Mouse (Mus musculus): ENCODE data around the gene Crisp1.

Gene Crisp1

GRCm38 (mm10) chr17:40319062-40319461, at the start of gene Crisp1:
Gene Crisp1 (minus strand): TSS chr17:40319207.
- no peak for DNase-seq

GRCm38 (mm10) chr17:40342497-40343009, 23.5 kb upstream of the Crisp1 start:
- DNase-seq = no peak

DNA sequence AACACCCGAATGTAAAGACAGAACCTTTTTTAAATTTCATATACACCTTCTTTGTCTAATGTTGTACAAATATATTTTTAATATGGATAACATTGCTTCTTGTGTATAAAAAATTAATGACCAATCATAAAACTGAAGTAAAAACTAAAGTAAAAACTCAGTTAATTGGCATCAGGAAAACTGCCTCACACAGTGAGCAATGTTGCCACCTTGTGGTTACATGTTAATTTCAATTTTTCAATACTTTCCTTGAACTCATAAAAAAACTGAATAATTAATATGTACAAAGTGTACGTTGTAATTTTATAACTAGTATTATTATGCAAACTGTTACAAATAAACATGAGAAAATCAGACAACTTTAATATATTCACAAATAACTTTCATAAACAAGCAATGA, 33.6 kb downstream of the Crisp1 start:
- no peak for DNase-seq

DNA sequence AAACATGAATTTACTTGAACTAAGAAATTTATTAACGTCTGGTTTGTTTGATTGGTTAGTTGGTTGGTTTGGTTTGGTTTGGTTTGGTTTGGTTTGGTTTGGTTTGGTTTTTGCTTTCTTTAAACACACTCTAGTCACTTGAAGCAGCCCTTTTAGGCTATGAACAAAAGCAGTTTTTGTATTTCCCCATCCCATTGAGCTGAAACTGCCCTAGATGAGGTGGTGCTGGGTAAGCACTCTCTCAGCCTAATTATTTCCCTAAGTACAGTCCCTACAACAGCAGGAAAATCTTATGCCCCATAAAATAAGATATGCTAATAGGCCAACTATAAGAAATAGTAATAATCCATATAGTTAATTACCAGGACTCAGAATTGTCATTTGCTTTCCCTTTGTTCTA, 43.5 kb downstream of the Crisp1 start:
- no peak for DNase-seq

DNA sequence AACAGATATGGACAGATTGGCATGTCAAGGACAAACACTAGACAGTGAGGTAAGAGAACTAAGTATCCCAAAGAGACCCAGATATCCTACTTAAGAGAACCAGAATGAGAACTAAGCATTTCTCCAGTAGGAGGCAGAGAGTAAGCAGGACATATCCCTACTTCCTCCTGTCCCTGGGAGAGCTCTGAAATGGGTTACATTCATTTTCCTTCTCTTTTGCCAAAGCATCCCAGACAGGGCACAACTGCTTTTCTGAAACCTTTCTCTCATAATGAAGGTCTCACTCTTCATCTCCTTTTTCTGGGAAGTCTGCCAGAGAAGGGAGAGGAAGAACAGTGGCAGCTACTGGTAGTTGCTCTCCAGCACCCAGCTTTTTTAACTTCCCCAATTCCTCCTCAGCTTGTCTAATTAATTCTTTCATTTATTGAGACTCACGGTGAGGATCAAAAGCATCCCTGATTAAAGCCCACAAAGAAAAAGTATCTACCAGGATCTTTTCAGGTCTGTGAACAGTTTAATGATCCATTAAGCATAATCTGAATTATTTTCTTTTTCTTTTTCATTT, 44.0 kb downstream of the Crisp1 start:
- no peak for DNase-seq

- no peak for DNase-seq
Observed at GRCm38 (mm10) chr17:40252487-40252886, 66.5 kb downstream of the Crisp1 start.

Data from right cerebral cortex, postnatal 14 days (tissue).